In genomic region chr5:142816031-142816810, GRCm38 (mm10) we compare ENCODE assay signal across 8 mouse cellular contexts. TPM values are rescaled to one million over a fixed set of nuclear protein-coding genes. Genes with fewer than 3 reads are reported as not detected.
DNase-seq lines count a peak whose midpoint lies in the region; ATAC-seq and TF ChIP-seq lines count a peak whose summit lies in the region.

No protein-coding gene starts in this region.

- H3K27ac ChIP-seq in embryonic facial prominence, embryonic 15.5 days (replicated peaks): peak overlapping the region; percentile 100
- peak overlapping the region; percentile 99 for H3K27ac ChIP-seq in heart, postnatal 0 days (ENCODE audit: low read depth)
- H3K27ac ChIP-seq in lung, embryonic 14.5 days (ENCODE audit: low read depth): peak overlapping the region; percentile 100

- no peak for TF ChIP-seq CTCF in C2C12 (IDR thresholded peaks at IDR 0.05; ENCODE audit: control insufficient read depth, insufficient read depth, insufficient read length)
- no peak for TF ChIP-seq CTCF in heart, postnatal 0 days (IDR thresholded peaks at IDR 0.05; ENCODE audit: low read depth)
- TF ChIP-seq CTCF in lung, embryonic 14.5 days (IDR thresholded peaks at IDR 0.05; ENCODE audit: low read depth): no peak

- peak; percentile 70 for DNase-seq in adrenal gland, postnatal 10 days
- DNase-seq in heart, postnatal 0 days (ENCODE audit: low spot score): peak; percentile 55
- peak; percentile 65 for DNase-seq in kidney, postnatal 14 days
- peak; percentile 74 for DNase-seq in lung, embryonic 14.5 days
- DNase-seq in ovary, postnatal 14 days (ENCODE audit: low spot score): peak; percentile 36

- under 1% methylated on average over 39 of the region's 39 CpGs for WGBS in embryonic facial prominence, embryonic 15.5 days
- WGBS in heart, postnatal 0 days: under 1% methylated on average over 39 of the region's 39 CpGs
- under 1% methylated on average over 39 of the region's 39 CpGs for WGBS in lung, embryonic 14.5 days

- H3K79me3 ChIP-seq in C2C12 (ENCODE audit: low read depth): peaks cover 85% of the 10 kb centered on the region

- ATAC-seq in embryonic facial prominence, embryonic 15.5 days (ENCODE audit: insufficient number of reproducible peaks, low FRiP score, low TSS enrichment, low read depth): no peak
- ATAC-seq in heart, postnatal 0 days (ENCODE audit: insufficient read depth, low read depth): no peak
- no peak for ATAC-seq in lung, embryonic 14.5 days (ENCODE audit: insufficient read depth)
- ATAC-seq in megakaryocyte-erythroid progenitor cell, adult 5-6 weeks (replicated peaks; ENCODE audit: low FRiP score, low TSS enrichment, poor library complexity, severe bottlenecking): no peak

- peak overlapping the region; percentile 84 for H3ac ChIP-seq in C2C12 (ENCODE audit: control insufficient read depth, insufficient read length, low read depth)

- H3K79me2 ChIP-seq in C2C12 (ENCODE audit: control insufficient read depth, insufficient read depth): peaks cover 97% of the 10 kb centered on the region

- H3K4me2 ChIP-seq in embryonic facial prominence, embryonic 15.5 days (replicated peaks): peak overlapping the region; percentile 73
- peak overlapping the region; percentile 92 for H3K4me2 ChIP-seq in heart, postnatal 0 days (ENCODE audit: low read depth, low read length)
- peak overlapping the region; percentile 97 for H3K4me2 ChIP-seq in lung, embryonic 14.5 days

- no peaks in the 10 kb centered on the region for H3K27me3 ChIP-seq in C2C12 (ENCODE audit: control insufficient read depth, insufficient read depth, insufficient read length)
- H3K27me3 ChIP-seq in embryonic facial prominence, embryonic 15.5 days: no peaks in the 10 kb centered on the region
- no peaks in the 10 kb centered on the region for H3K27me3 ChIP-seq in heart, postnatal 0 days (ENCODE audit: control insufficient read depth, insufficient read depth, low read length)
- H3K27me3 ChIP-seq in lung, embryonic 14.5 days (ENCODE audit: insufficient read depth, low read length): no peaks in the 10 kb centered on the region

- H3K36me3 ChIP-seq in C2C12 (ENCODE audit: control insufficient read depth, insufficient read depth): peaks cover 12% of the 10 kb centered on the region
- no peaks in the 10 kb centered on the region for H3K36me3 ChIP-seq in embryonic facial prominence, embryonic 15.5 days
- H3K36me3 ChIP-seq in heart, postnatal 0 days (replicated peaks; ENCODE audit: control insufficient read depth, insufficient read depth, low read length): no peaks in the 10 kb centered on the region
- H3K36me3 ChIP-seq in lung, embryonic 14.5 days (ENCODE audit: insufficient read depth): peaks cover 22% of the 10 kb centered on the region

- peak overlapping the region; percentile 100 for H3K9ac ChIP-seq in embryonic facial prominence, embryonic 15.5 days
- H3K9ac ChIP-seq in heart, postnatal 0 days (replicated peaks; ENCODE audit: low read depth, low read length): peak overlapping the region; percentile 98
- peak overlapping the region; percentile 100 for H3K9ac ChIP-seq in lung, embryonic 14.5 days

- no peak for TF ChIP-seq EP300 in heart, postnatal 0 days (IDR thresholded peaks at IDR 0.05; ENCODE audit: low read depth)

- peaks cover 24% of the 10 kb centered on the region for H3K4me1 ChIP-seq in embryonic facial prominence, embryonic 15.5 days
- peaks cover 19% of the 10 kb centered on the region for H3K4me1 ChIP-seq in heart, postnatal 0 days (ENCODE audit: control insufficient read depth, insufficient read depth)
- peaks cover 16% of the 10 kb centered on the region for H3K4me1 ChIP-seq in lung, embryonic 14.5 days (ENCODE audit: insufficient read depth)

- no peaks in the 10 kb centered on the region for H3K9me3 ChIP-seq in embryonic facial prominence, embryonic 15.5 days (replicated peaks)
- no peaks in the 10 kb centered on the region for H3K9me3 ChIP-seq in heart, postnatal 0 days (replicated peaks; ENCODE audit: control insufficient read depth, low read length)
- no peaks in the 10 kb centered on the region for H3K9me3 ChIP-seq in lung, embryonic 14.5 days (ENCODE audit: low read depth, low read length)

- H3K4me3 ChIP-seq in C2C12 (ENCODE audit: insufficient read depth, poor library complexity, severe bottlenecking): peak overlapping the region; percentile 78
- peak overlapping the region; percentile 91 for H3K4me3 ChIP-seq in embryonic facial prominence, embryonic 15.5 days (replicated peaks)
- H3K4me3 ChIP-seq in heart, postnatal 0 days (ENCODE audit: low read depth, low read length): peak overlapping the region; percentile 88
- H3K4me3 ChIP-seq in lung, embryonic 14.5 days (ENCODE audit: low read depth, low read length): peak overlapping the region; percentile 90

TF ChIP-seq in C2C12, 6 proteins besides CTCF, POLR2A, EP300 and RAD21:
- no peak for TF ChIP-seq FOSL1 (IDR thresholded peaks at IDR 0.05; ENCODE audit: insufficient read depth, low read length, poor library complexity, severe bottlenecking)

RNA-seq across cellular contexts. Expression of gene Tnrc18, which starts 1.2 kb away (rescaled TPM):
- 44.3 TPM for polyA plus RNA-seq in C2C12 (2012; fragmentation: generic; extraction: Trizol)
- total RNA-seq in adrenal gland, postnatal 10 days (2021): 10 to 100 TPM; 77.5 to 98.6 TPM
- 39.1 and 43.4 TPM in 2 replicates for polyA plus RNA-seq in embryonic facial prominence, embryonic 15.5 days (2015; fragmentation: Nextera tagmentation; extraction: Ambion mirVana)
- total RNA-seq in heart, postnatal 0 days (2014; rRNA removed; ENCODE audit: low replicate concordance): 69.3 and 79.0 TPM in 2 replicates
- polyA plus RNA-seq in heart, postnatal 0 days (2015; fragmentation: Nextera tagmentation; extraction: Ambion mirVana): 10.4 TPM in 2 replicates
- polyA plus RNA-seq in lung, embryonic 14.5 days (2014; fragmentation: Nextera tagmentation; extraction: Ambion mirVana): 38.4 and 40.4 TPM in 2 replicates
- total RNA-seq in megakaryocyte-erythroid progenitor cell, adult 5-6 weeks (2014; fragmentation: Nextera tagmentation): 8.8 and 11.7 TPM in 2 replicates
- total RNA-seq in megakaryocyte-erythroid progenitor cell, adult 5-6 weeks (2017): 0.85 and 4.2 TPM in 2 replicates
